Mouse (Mus musculus): ENCODE data around the gene Rtn2. TPM values are rescaled to one million over a fixed set of nuclear protein-coding genes. Genes with fewer than 3 reads are reported as not detected.

Rtn2 gene
- polyA plus RNA-seq, 1 experiment from 2014 or later, result 128 TPM

DNA sequence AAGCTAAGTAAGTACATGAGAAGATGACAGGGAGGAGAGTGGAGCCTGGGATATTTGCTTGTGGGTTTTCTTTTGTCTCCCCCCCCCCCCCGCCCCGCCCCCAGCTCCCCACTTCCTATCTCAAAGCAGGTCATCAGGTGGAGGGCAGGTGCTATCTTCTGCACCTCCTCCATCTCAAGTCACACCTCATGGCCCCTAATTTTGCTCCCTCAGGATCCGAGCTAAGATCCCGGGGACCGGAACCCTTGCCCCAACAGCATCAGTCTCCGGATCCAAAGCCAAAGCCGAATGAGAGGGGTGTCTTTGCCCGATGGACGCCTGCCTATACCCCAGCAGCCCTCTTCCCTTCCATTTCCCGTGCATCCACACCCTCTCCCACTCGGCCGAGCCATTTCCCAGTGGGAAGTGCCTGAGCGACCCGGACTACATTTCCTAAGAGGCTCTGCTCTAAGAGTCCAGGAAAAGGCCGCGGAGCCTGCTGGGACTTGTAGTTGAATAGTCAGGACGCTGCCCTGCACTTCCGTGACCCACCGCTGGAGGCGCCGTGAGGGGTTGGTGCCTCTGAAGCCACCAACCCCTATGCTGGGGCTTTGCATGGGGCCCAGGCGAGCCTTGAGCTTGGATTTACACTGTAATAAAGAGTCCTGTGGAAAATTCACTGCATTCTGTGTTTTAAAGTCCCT lies 13.2 kb downstream of the Rtn2 start:
- peak; percentile 82 for ATAC-seq
- H3K4me3 ChIP-seq (replicated peaks; ENCODE audit: low read length), result peak overlapping the region; percentile 18; the same call in 1 of the 2 replicates
- H3K9ac ChIP-seq (replicated peaks; ENCODE audit: low read depth, low read length), result no peak overlapping the region; the same call in 1 of the 2 replicates
- H3K36me3 ChIP-seq (ENCODE audit: control insufficient read depth, insufficient read depth), result peaks cover 11% of the 10 kb centered on the region
- H3K27ac ChIP-seq (ENCODE audit: low read length), result no peak overlapping the region
- H3K4me2 ChIP-seq (ENCODE audit: low read length), result peak overlapping the region; percentile 33; the same call in 1 of the 2 replicates
- H3K4me1 ChIP-seq (replicated peaks; ENCODE audit: control insufficient read depth, insufficient read depth, low read length), result peaks cover 14% of the 10 kb centered on the region
- 17% methylated on average over 21 of the region's 22 CpGs for WGBS
- peaks cover 2% of the 10 kb centered on the region; the same call in 1 of the 2 replicates for H3K9me3 ChIP-seq (ENCODE audit: control insufficient read depth, low read length)
- H3K27me3 ChIP-seq (replicated peaks; ENCODE audit: control insufficient read depth, insufficient read depth, low read length), result no peaks in the 10 kb centered on the region

DNA sequence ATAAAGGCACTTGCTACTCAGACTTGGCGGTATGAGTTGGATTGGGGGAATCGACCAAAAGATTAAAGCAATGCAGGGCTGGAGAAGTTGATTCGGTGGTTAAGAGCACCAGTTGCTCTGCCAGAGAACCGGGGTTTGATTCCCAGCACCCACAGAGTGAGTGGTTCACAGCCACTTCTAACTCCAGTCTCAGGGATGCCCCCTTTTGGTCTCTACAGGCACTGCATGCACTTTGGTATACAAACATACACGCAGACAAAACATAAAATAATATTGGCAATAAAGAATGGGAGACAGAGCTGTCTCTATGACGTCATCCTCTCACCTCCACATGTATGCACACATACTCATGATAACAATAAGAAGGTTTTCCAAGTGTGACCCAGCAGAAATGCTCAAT lies 14.6 kb downstream of the Rtn2 start:
- Histone ChIP-seq H3K4me2 (ENCODE audit: low read length) (no peak overlapping the region), H3K27me3 (replicated peaks; ENCODE audit: control insufficient read depth, insufficient read depth, low read length) (peaks cover 3% of the 10 kb centered on the region; the same call in 1 of the 2 replicates), H3K27ac (ENCODE audit: low read length) (no peak overlapping the region), H3K9ac (replicated peaks; ENCODE audit: low read depth, low read length) (no peak overlapping the region), H3K9me3 (ENCODE audit: control insufficient read depth, low read length) (peaks cover 2% of the 10 kb centered on the region; the same call in 1 of the 2 replicates), H3K4me3 (replicated peaks; ENCODE audit: low read length) (no peak overlapping the region), H3K36me3 (ENCODE audit: control insufficient read depth, insufficient read depth) (peaks cover 11% of the 10 kb centered on the region), H3K4me1 (replicated peaks; ENCODE audit: control insufficient read depth, insufficient read depth, low read length) (peaks cover 12% of the 10 kb centered on the region)
- no peak for ATAC-seq
- WGBS, result 86% methylated on average over 6 of the region's 6 CpGs

DNA sequence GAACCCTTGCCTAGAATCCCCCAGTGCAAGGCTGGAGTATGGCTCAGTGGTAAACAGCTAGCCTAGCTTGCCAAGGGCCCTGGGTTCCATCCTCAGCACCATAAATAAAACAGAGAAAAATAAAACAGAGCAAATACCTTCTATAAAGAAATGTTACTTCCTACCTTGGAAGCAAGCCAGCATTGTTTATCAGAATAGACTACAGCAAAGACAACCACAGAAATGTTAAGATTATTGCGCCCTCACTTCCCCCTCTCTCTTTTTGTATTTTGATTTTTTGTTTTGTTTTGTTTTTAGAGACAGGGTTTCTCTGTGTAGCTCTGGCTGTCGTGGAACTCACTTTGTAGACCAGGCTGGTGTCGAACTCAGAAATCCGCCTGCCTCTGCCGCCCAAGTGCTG lies 15.4 kb downstream of the Rtn2 start:
- Histone ChIP-seq H3K9ac (replicated peaks; ENCODE audit: low read depth, low read length) (no peak overlapping the region), H3K9me3 (ENCODE audit: control insufficient read depth, low read length) (peaks cover 2% of the 10 kb centered on the region; the same call in 1 of the 2 replicates), H3K36me3 (ENCODE audit: control insufficient read depth, insufficient read depth) (peaks cover 11% of the 10 kb centered on the region), H3K27me3 (replicated peaks; ENCODE audit: control insufficient read depth, insufficient read depth, low read length) (peaks cover 10% of the 10 kb centered on the region), H3K4me2 (ENCODE audit: low read length) (no peak overlapping the region), H3K4me1 (replicated peaks; ENCODE audit: control insufficient read depth, insufficient read depth, low read length) (peaks cover 15% of the 10 kb centered on the region), H3K27ac (ENCODE audit: low read length) (no peak overlapping the region), H3K4me3 (replicated peaks; ENCODE audit: low read length) (no peak overlapping the region)
- WGBS, result 92% methylated on average over 5 of the region's 5 CpGs
- ATAC-seq, result no peak

DNA sequence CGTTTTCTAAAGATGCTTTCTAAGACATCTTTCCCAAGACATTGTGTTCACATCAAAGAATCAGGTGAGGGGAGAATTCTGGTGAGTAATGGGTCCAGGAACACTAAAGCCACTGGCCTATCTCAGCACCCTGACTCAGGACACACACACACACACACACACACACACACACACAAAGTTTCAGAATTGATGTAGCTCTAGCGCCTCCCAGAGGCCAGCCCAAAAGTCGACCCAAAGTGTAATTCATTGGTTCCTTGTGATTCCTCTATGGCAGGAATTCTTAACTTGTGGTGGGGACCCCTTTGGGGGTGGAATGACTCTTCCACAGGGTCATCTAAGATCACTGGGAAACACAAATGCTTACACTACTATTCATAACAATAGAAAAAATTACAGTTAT lies 16.8 kb downstream of the Rtn2 start:
- Histone ChIP-seq H3K9me3 (ENCODE audit: control insufficient read depth, low read length) (peaks cover 2% of the 10 kb centered on the region; the same call in 1 of the 2 replicates), H3K4me3 (replicated peaks; ENCODE audit: low read length) (no peak overlapping the region), H3K36me3 (ENCODE audit: control insufficient read depth, insufficient read depth) (peaks cover 6% of the 10 kb centered on the region; the same call in 1 of the 2 replicates), H3K4me1 (replicated peaks; ENCODE audit: control insufficient read depth, insufficient read depth, low read length) (peaks cover 22% of the 10 kb centered on the region), H3K4me2 (ENCODE audit: low read length) (no peak overlapping the region), H3K9ac (replicated peaks; ENCODE audit: low read depth, low read length) (no peak overlapping the region), H3K27me3 (replicated peaks; ENCODE audit: control insufficient read depth, insufficient read depth, low read length) (peaks cover 24% of the 10 kb centered on the region), H3K27ac (ENCODE audit: low read length) (no peak overlapping the region)
- 21% methylated on average over 3 of the region's 3 CpGs for WGBS
- no peak for ATAC-seq

DNA sequence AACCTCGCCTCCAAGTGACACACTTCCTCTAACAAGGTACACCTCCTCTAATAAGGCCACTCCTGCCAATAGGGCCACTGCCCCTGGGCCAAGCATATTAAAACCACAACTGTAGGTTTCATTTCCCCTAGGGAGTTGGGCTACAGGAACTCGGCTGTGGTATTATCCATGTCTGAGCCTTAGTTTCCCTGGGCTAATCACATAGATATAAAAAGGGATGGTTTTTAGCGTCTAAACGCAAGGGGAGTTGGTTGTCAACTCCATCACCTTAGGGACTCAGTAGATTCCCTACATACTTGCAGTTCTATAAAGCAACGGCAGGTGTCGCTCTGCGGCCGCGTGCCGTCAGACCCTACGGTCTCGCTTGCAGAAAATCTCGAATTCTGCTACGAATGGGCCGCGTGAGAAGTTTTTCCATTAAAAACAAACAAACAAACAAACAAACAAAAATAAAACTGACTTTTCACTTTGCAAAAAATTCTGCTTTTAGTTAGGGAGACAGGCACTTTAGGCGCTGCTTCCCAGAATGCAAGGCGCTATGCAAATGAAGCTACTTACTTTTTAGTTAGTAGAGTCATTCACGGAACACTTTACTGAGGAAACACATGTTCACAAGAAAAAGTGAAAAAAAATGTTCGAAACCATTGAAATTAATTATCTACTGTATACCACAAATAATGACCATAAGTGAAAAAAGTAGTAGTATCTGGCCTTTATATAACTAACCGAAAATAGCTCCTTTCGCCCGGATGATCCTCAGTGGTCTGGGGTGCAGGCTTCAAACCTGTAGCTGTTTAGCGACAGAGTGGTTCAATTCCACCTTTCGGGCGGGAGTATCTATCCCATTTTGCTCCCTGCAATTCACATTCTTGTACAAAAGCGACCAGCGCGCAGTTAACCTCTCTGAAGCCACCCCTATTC lies 18.3 kb downstream of the Rtn2 start:
- peak overlapping the region; percentile 49 for H3K9ac ChIP-seq (replicated peaks; ENCODE audit: low read depth, low read length)
- H3K27ac ChIP-seq (ENCODE audit: low read length), result no peak overlapping the region
- peaks cover 2% of the 10 kb centered on the region; the same call in 1 of the 2 replicates for H3K9me3 ChIP-seq (ENCODE audit: control insufficient read depth, low read length)
- H3K27me3 ChIP-seq (replicated peaks; ENCODE audit: control insufficient read depth, insufficient read depth, low read length), result peaks cover 39% of the 10 kb centered on the region
- WGBS, result under 1% methylated on average over 29 of the region's 29 CpGs
- peaks cover 31% of the 10 kb centered on the region for H3K4me1 ChIP-seq (replicated peaks; ENCODE audit: control insufficient read depth, insufficient read depth, low read length)
- H3K4me3 ChIP-seq (replicated peaks; ENCODE audit: low read length), result peak overlapping the region; percentile 58
- H3K4me2 ChIP-seq (ENCODE audit: low read length), result peak overlapping the region; percentile 72
- peak; percentile 87 for ATAC-seq
- H3K36me3 ChIP-seq (ENCODE audit: control insufficient read depth, insufficient read depth), result no peaks in the 10 kb centered on the region

DNA sequence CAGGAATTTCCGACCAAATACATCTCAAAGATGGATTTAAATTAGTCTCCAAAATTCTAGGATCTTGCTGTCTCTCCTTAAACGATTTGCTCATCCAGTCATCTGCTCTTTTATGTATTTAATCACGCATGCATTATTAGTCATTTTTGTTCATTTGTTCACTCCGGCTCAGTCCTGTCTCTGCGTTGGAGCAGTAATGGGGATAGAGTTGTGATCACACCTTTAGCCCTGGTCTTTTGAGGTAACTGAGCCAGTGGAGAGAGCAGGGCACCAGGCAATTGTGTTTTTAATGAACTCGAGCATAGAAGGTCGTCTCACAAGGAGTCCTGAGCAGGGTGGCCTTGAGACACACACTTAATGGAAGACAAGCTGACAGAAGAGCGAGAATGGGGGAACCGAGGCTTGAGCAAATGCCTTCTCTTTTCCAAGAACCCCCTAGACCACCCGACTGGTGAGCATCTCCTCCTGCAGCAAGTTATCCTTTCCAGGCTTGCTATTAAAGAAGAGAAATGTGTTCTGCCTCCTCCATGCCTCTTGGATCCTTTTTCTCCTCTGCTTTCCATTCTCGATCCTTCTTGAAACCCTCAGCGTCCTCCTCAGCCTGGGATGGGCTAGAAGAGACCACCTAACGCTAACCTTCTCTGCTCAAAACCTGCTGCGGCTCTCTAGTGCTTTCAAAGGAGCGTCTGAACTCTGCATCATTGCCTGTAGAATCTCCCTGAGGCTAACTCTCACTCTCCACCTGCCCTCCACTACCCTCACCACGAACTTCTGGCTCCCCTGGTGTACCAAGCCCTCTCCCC lies 19.2 kb downstream of the Rtn2 start:
- H3K27me3 ChIP-seq (replicated peaks; ENCODE audit: control insufficient read depth, insufficient read depth, low read length), result peaks cover 48% of the 10 kb centered on the region
- H3K4me3 ChIP-seq (replicated peaks; ENCODE audit: low read length), result peak overlapping the region; percentile 58
- peaks cover 31% of the 10 kb centered on the region for H3K4me1 ChIP-seq (replicated peaks; ENCODE audit: control insufficient read depth, insufficient read depth, low read length)
- peak overlapping the region; percentile 49 for H3K9ac ChIP-seq (replicated peaks; ENCODE audit: low read depth, low read length)
- 7% methylated on average over 16 of the region's 16 CpGs for WGBS
- H3K4me2 ChIP-seq (ENCODE audit: low read length), result peak overlapping the region; percentile 72
- no peak for ATAC-seq
- no peak overlapping the region for H3K27ac ChIP-seq (ENCODE audit: low read length)
- no peaks in the 10 kb centered on the region for H3K36me3 ChIP-seq (ENCODE audit: control insufficient read depth, insufficient read depth)
- H3K9me3 ChIP-seq (ENCODE audit: control insufficient read depth, low read length), result peaks cover 2% of the 10 kb centered on the region; the same call in 1 of the 2 replicates

DNA sequence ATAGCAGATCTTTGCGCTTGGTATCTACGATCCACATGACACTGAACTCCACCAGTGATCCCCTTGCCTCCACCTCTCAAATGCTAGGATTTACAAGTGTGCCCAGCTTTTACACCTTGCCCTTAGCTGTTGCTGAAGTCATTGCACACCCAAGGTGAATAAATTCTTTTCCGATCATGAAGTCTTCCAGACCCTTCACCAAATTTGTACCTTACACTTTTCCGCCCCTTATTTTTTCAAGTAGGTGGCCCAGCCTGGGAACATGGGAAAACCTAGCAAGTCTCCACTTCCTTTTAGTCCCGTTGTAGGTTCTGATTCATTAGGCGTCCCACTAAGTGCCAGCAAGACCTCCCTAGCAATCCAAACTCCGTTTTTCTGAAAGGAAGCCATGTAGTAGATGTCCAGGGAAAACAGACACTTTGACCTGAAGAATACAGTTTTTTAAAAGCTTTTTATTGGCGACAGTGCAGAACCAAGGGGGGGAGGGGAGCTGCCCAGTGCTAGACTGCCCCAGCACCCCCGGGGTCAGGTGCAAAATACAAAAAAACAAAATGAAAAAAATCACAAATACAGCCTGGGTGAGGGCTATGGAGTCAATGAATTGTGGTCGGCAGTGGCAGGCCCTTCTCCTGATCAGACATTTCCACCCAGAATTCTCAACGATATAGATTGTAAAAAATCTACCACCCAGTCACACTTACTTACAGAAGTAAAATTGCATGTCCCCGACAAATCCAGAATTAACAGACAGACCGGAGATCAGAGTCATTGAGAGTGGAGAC lies 20.0 kb downstream of the Rtn2 start:
- Histone ChIP-seq H3K4me1 (replicated peaks; ENCODE audit: control insufficient read depth, insufficient read depth, low read length) (peaks cover 31% of the 10 kb centered on the region), H3K27me3 (replicated peaks; ENCODE audit: control insufficient read depth, insufficient read depth, low read length) (peaks cover 56% of the 10 kb centered on the region), H3K9me3 (ENCODE audit: control insufficient read depth, low read length) (no peaks in the 10 kb centered on the region), H3K4me2 (ENCODE audit: low read length) (peak overlapping the region; percentile 72), H3K36me3 (ENCODE audit: control insufficient read depth, insufficient read depth) (no peaks in the 10 kb centered on the region), H3K9ac (replicated peaks; ENCODE audit: low read depth, low read length) (peak overlapping the region; percentile 49), H3K4me3 (replicated peaks; ENCODE audit: low read length) (peak overlapping the region; percentile 58; the same call in 1 of the 2 replicates), H3K27ac (ENCODE audit: low read length) (no peak overlapping the region)
- 51% methylated on average over 13 of the region's 13 CpGs for WGBS
- no peak for ATAC-seq

DNA sequence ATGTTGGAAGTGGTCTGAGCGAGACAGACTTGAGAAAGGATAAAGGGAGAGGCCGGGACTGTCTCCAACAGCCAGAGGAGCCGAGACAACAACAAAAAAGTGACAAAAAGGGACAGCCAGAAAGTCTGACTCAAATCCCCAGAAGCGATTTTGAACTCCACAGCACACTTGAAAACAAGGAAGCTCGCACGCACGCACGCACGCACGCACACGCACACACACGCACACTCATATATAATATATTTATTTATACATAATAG lies 20.6 kb downstream of the Rtn2 start:
- WGBS, result 80% methylated on average over 12 of the region's 12 CpGs
- H3K9me3 ChIP-seq (ENCODE audit: control insufficient read depth, low read length), result no peaks in the 10 kb centered on the region
- no peak for ATAC-seq
- no peak overlapping the region for H3K27ac ChIP-seq (ENCODE audit: low read length)
- no peaks in the 10 kb centered on the region for H3K36me3 ChIP-seq (ENCODE audit: control insufficient read depth, insufficient read depth)
- H3K27me3 ChIP-seq (replicated peaks; ENCODE audit: control insufficient read depth, insufficient read depth, low read length), result peaks cover 56% of the 10 kb centered on the region
- H3K4me2 ChIP-seq (ENCODE audit: low read length), result no peak overlapping the region
- H3K4me3 ChIP-seq (replicated peaks; ENCODE audit: low read length), result no peak overlapping the region
- H3K4me1 ChIP-seq (replicated peaks; ENCODE audit: control insufficient read depth, insufficient read depth, low read length), result peaks cover 36% of the 10 kb centered on the region
- no peak overlapping the region for H3K9ac ChIP-seq (replicated peaks; ENCODE audit: low read depth, low read length)
